Comparison of ENCODE assay signal across 9 mouse cellular contexts in genomic region chr12:106479878-106480194, GRCm38 (mm10).
A peak's percentile ranks its signal among the peaks of the same experiment; 100 is the strongest.
DNase-seq lines count a peak whose midpoint lies in the region; ATAC-seq and TF ChIP-seq lines count a peak whose summit lies in the region.
"Had no signal": no experiment of that assay in that cellular context is flagged by ENCODE, and none has a peak within 500 bp of the region (broad histone marks: within the 10 kb centered on the region; RNA-seq: fewer than 3 reads in every experiment).

No protein-coding gene starts in this region.

- peaks cover 58% of the 10 kb centered on the region for H3K27me3 ChIP-seq in lung, embryonic 14.5 days (ENCODE audit: insufficient read depth, low read length)
- no peaks in the 10 kb centered on the region for H3K27me3 ChIP-seq in forebrain, embryonic 14.5 days (replicated peaks; ENCODE audit: control insufficient read depth, insufficient read depth, low read length)
- peaks cover 90% of the 10 kb centered on the region for H3K27me3 ChIP-seq in limb, embryonic 13.5 days
- H3K27me3 ChIP-seq in neural tube, embryonic 15.5 days (replicated peaks), result no peaks in the 10 kb centered on the region; the same call in none of the 2 replicates

- TF ChIP-seq CTCF in lung, embryonic 14.5 days (IDR thresholded peaks at IDR 0.05; ENCODE audit: low read depth), result no peak

- H3K36me3 ChIP-seq in lung, embryonic 14.5 days (ENCODE audit: insufficient read depth), result no peaks in the 10 kb centered on the region
- no peaks in the 10 kb centered on the region for H3K36me3 ChIP-seq in forebrain, embryonic 14.5 days (ENCODE audit: control insufficient read depth, insufficient read depth, low read length)
- no peaks in the 10 kb centered on the region for H3K36me3 ChIP-seq in limb, embryonic 13.5 days
- no peaks in the 10 kb centered on the region for H3K36me3 ChIP-seq in neural tube, embryonic 15.5 days

- H3K4me3 ChIP-seq in lung, embryonic 14.5 days (ENCODE audit: low read depth, low read length), result peak overlapping the region; percentile 18; the same call in 1 of the 2 replicates
- H3K4me3 ChIP-seq in forebrain, embryonic 14.5 days (ENCODE audit: low read depth, low read length), result peak overlapping the region; percentile 23
- peak overlapping the region; percentile 25 for H3K4me3 ChIP-seq in limb, embryonic 13.5 days
- peak overlapping the region; percentile 16 for H3K4me3 ChIP-seq in neural tube, embryonic 15.5 days (replicated peaks)
- H3K4me3 ChIP-seq: myocyte had no signal

- H3K9ac ChIP-seq in lung, embryonic 14.5 days, result no peak overlapping the region
- peak overlapping the region; percentile 44; the same call in 1 of the 2 replicates for H3K9ac ChIP-seq in forebrain, embryonic 14.5 days (ENCODE audit: low read length)
- no peak overlapping the region for H3K9ac ChIP-seq in limb, embryonic 13.5 days
- H3K9ac ChIP-seq in neural tube, embryonic 15.5 days (replicated peaks), result no peak overlapping the region

- H3K27ac ChIP-seq in lung, embryonic 14.5 days (ENCODE audit: low read depth), result no peak overlapping the region
- peak overlapping the region; percentile 76; the same call in 1 of the 2 replicates for H3K27ac ChIP-seq in forebrain, embryonic 14.5 days (ENCODE audit: low read depth, low read length)
- H3K27ac ChIP-seq in limb, embryonic 13.5 days, result no peak overlapping the region
- peak overlapping the region; percentile 28 for H3K27ac ChIP-seq in neural tube, embryonic 15.5 days (replicated peaks)

- no peaks in the 10 kb centered on the region; the same call in 1 of the 2 replicates for H3K4me1 ChIP-seq in lung, embryonic 14.5 days (ENCODE audit: insufficient read depth)
- peaks cover 33% of the 10 kb centered on the region for H3K4me1 ChIP-seq in forebrain, embryonic 14.5 days (ENCODE audit: control insufficient read depth, insufficient read depth, low read length)
- peaks cover 17% of the 10 kb centered on the region for H3K4me1 ChIP-seq in limb, embryonic 13.5 days
- peaks cover 32% of the 10 kb centered on the region for H3K4me1 ChIP-seq in neural tube, embryonic 15.5 days

- no peaks in the 10 kb centered on the region for H3K9me3 ChIP-seq in lung, embryonic 14.5 days (ENCODE audit: low read depth, low read length)
- no peaks in the 10 kb centered on the region for H3K9me3 ChIP-seq in forebrain, embryonic 14.5 days (replicated peaks; ENCODE audit: control insufficient read depth, low read length)
- no peaks in the 10 kb centered on the region for H3K9me3 ChIP-seq in limb, embryonic 13.5 days
- no peaks in the 10 kb centered on the region for H3K9me3 ChIP-seq in neural tube, embryonic 15.5 days (replicated peaks)

- peak overlapping the region; percentile 24; the same call in 1 of the 2 replicates for H3K4me2 ChIP-seq in lung, embryonic 14.5 days
- peak overlapping the region; percentile 50 for H3K4me2 ChIP-seq in forebrain, embryonic 14.5 days (ENCODE audit: low read length)
- peak overlapping the region; percentile 46 for H3K4me2 ChIP-seq in limb, embryonic 13.5 days (replicated peaks)
- H3K4me2 ChIP-seq in neural tube, embryonic 15.5 days, result peak overlapping the region; percentile 58

- no peak for DNase-seq in lung, embryonic 14.5 days
- no peak for DNase-seq in lung, adult 18-20 months
- DNase-seq in forebrain, embryonic 14.5 days (ENCODE audit: low spot score), result peak; percentile 78
- no peak for DNase-seq in urinary bladder, postnatal 36 days (ENCODE audit: low spot score in 2 of 2)
- no peak for DNase-seq in spleen, postnatal 14 days (ENCODE audit: low spot score in 2 of 2)
- DNase-seq in c-Kit-positive CD71-positive TER-119-positive erythroid progenitor cells, embryonic 14.5 days (ENCODE audit: low spot score), result no peak

- WGBS in lung, embryonic 14.5 days, result 8% methylated on average over 6 of the region's 6 CpGs
- WGBS in forebrain, embryonic 14.5 days, result 5% methylated on average over 6 of the region's 6 CpGs
- WGBS in limb, embryonic 13.5 days, result 6% methylated on average over 6 of the region's 6 CpGs
- 6% methylated on average over 6 of the region's 6 CpGs for WGBS in neural tube, embryonic 15.5 days

- no peak for ATAC-seq in lung, embryonic 14.5 days (ENCODE audit: insufficient read depth)
- peak; percentile 45; the same call in 1 of the 2 replicates for ATAC-seq in forebrain, embryonic 14.5 days
- no peak for ATAC-seq in limb, embryonic 13.5 days (ENCODE audit: low FRiP score, low read depth)
- no peak for ATAC-seq in neural tube, embryonic 15.5 days (ENCODE audit: low FRiP score)

Comparison
In these comparisons a context has a peak if more than half of its experiments do, and no peak if none do; other contexts are left out.
1. H3K27ac ChIP-seq: peak in forebrain, embryonic 14.5 days (single experiment) and neural tube, embryonic 15.5 days (single experiment); none in lung, embryonic 14.5 days (single experiment) and limb, embryonic 13.5 days (single experiment).
2. Peak in every context shown above with its lines, with median percentiles within 50 percentile points of each other: H3K4me2 ChIP-seq and H3K4me3 ChIP-seq.